Mouse (Mus musculus) B cell, adult 2 months (primary cell): ENCODE measurements around the gene Thada.

Source experiments
- DNase-seq, 2 experiments: peaks; one replicate each; pipeline ENCODE4 v3.0.0; 2022

The Thada gene

DNA sequence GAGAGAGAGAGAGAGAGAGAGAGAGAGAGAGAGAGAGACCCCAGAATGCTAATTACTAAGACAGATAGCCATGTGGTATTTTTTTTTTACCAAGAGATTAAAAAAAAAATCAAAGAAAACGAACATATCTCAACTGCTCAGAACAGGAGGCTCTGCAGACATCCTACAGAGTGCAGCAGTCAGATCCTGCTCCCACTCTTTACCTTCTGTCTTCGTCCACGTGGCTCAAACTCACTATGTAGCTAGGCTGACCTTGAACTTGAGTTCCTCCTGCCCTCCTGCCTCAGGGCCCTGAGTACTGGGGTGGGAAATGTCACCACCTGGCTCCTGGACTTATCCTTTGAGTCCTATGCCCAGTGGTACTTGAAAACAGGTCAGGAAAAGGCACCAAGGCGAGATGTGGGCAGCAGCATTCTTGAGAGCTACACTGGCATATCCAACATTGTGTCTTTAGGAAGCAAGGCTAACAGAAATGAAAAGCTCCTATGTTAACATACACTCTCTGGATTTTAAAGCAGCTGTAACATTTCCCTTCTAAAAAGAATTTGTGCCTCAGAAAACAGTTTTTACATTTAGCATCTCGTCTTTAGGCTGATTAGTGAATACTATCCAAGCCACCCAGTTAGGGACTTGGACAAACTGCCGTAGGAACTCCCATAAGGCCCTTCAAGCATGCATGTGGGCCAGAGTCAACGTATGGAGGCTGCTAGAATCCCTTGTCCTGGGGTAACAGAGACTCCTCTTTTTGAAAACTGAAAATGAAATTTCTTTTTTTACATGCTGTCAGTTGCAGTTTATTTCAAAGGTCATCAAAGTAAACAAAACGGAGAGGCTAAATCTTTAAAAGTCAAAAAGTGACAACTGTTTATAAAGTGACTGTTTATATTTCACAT lies 183.4 kb downstream of the Thada start:
- no peak for DNase-seq

DNA sequence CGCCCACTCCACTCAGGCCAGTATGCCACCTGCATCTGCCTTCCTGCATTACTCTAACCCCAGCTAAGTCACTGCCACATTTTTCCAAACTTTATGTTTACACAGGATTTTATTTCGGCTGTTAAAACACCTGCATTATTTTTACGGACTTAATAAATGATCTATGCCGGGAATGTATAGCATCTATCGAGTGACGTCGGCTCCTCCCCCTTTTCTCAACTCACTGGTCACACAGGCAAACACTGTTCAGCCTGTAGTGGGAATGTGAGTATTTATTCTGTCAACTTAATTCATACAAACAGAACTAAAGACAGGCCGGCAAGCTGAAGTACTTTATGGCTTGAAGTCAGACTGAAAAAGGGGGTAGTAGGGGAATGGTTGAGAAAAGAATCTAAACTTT lies 187.0 kb downstream of the Thada start:
- no peak for DNase-seq

DNA sequence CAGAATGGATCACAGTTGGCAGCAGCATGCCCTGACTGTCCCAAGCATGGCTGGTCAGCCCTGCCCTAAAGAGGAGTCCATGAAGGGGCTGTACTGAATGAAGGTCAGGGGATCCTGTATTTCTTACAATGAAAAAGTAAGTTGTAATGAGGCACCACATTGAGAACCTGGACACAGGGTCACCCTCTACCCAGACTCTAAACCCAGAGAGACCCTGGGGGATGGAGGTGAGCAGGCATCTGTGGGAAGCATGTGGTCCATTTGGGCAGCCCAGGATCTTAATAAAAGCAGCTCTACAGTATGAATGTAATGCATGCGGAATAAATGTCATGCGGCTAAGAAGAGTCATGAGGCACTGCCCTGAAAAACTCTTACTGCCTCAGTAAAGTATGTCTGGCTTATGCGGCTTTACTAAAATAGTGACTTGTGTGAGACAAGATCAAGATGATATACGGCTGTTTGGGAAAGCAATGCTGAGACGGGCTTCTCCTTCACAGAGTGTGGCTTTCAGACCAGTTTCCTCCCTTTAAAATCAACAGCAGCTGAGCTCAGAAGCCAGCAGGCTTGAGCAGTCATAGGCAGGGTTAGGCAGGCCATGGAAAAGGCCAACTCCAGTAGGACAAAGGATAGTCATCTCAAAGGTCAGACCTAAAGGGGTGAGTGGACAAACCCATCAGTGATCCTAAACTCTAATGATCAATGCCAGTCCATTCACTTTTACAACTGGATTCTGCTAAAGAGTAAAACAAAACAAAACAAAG lies 187.6 kb downstream of the Thada start:
- DNase-seq = no peak

DNA sequence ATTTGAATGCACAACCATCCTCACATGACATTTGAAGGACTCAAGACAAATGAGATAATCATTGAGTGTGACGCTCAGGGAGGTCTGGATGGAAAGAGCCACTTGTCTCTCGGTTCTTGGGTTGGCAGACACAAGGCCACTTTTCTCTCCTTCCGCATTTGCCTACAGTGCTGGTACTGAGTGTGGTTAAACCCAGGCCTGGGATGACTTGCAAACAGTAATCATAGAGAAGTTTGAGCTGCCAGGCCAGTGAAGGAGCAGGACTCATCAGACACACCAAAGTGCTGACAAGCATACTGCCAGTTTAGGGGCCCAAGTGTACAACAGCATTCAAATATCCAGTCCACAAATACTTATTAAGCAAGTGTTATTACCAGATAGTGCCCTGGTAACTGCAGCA lies 191.0 kb downstream of the Thada start:
- no peak for DNase-seq

DNA sequence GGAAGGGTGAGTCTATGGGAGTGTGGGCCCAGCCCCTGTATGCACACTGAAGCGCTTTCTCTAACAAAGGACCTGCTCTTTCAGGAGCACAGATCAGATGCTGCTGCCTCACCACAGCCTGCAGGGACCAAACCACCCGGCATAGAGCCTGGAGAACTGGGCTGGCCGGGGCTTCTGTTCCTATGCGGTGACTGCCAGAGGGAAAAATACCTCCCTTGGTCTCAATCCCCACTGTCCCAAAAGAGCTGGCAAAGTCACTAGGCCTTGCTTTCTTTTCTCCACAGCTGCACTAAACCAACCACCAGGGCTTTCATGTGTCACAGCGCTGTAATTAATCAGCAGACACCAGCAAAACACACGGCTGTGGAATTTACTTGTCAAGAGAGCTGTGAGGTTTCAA lies 191.8 kb downstream of the Thada start:
- no peak for DNase-seq

DNA sequence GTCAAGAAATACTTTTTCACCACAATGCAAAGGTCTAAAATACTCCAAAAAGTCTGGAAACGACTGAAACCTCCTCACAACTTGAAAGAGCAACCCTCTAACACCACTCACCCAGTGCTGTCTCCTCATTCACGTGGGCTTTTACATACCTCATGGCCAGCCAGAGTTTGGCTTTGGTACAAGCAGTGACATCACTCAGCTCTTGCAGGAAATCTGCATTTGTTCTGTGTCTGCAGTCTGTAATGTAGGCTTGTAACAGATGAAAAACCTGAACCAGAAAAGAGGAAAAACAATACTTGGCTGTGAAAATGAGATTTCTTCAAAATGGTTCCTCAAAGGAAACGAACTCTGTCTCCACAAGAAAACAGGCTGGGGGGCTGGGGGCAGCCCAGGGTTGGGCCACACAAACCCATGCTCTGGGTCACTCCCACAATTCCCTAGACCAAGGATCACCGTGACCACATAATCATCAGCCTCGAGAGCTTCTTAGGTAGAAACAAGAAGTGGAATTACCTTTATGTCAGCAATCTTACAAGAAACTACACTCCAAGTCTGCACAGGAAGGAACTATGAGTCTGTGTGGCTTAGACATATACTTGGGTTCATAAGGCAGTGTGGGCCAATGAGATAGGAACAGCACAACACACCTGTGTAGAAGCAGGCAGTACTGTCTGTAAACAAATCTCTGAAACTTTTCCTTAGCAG lies 193.3 kb downstream of the Thada start:
- no peak for DNase-seq

DNA sequence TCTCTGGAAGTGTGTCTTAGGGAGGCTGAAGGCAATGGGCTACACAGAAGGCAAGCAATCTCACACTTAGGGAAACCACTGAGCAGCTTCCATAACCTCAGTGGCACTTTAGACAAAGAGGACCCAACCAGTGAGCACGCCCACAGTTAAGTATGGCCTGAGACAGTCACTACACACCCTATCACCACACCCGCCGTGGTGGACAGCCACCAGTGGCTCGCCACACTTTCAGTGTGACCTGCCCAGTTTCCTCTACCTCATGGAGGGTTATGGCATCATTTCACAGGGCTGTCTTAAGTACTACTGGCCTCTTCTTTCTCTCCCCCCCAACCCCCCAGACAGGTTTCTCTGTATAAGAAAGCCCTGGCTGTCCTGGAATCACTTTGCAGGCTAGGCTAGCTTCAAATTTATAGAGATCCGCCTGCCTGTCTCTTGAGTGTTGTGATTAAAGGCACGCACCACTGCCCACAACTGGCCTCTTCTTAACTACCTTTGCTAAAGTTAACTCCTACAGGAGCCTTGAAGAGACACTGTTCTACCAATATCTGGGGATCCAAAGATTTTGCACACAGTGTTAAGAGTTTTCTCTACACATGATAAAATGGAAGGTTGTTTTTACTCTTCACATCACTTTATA lies 194.3 kb downstream of the Thada start:
- no peak for DNase-seq

DNA sequence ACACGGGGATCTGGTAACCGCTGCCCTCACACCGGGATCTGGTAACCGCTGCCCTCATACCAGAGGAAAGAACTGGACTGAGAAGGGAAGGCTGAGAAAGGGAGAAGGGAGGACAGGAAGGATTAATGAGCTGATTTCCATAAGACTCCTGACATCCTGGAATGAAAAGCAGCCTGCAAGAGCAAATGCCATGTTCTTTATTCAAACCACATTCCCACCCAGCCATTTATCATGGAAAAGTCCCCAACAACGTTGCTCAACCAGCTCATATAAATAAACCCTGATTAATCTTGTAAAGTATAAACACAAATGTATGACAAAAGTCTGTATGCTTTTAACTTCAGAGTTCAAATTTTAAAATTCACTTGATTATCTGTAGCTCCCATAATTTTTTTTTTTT lies 196.3 kb downstream of the Thada start:
- DNase-seq = no peak

DNA sequence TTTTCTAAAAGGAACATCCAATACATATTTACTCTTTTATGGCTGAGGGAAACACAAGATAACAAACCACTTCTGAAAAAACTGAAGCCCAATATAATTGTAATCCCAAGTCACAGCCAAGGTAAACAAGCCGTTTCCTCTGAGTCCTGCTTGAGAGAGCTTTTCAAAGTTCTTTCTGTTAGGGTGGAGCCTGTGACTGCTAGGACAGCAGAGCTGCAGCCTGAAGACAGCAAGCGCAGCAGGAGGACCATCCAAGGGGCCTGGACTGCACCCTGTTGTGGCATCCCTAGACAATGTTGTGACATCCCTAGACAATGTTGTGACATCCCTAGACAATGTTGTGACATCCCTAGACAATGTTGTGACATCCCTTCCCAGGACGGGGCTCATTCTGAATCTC lies 197.6 kb downstream of the Thada start:
- DNase-seq = no peak

DNA sequence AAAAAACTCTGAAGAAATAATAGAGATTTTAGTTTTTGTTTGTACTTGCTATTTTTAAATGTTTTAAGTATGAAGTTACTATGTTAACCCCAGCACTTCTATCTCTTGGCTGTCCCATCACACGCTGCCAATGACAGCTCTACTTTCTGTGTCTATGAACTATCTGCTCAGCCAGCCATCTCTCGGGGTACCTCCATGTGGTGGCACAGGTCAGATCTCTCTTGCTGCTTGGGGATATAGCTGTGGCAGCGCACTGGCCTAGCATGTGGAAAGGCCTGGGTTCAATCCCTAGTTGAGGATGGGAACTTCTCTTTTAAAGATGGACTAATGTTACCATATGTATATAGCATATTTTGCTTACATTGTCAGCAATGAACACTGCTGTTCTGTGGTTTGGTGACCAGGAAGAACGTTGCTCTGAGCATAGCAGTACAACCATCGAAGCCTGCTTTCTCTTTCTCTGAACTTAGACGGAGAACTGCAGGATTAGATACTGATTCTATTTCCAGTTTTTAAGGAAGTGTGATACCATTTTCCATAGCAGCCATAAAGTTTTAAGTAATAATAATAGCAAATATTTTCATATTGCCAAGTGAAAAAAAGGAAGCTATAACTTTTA lies 198.4 kb downstream of the Thada start:
- DNase-seq = no peak

DNA sequence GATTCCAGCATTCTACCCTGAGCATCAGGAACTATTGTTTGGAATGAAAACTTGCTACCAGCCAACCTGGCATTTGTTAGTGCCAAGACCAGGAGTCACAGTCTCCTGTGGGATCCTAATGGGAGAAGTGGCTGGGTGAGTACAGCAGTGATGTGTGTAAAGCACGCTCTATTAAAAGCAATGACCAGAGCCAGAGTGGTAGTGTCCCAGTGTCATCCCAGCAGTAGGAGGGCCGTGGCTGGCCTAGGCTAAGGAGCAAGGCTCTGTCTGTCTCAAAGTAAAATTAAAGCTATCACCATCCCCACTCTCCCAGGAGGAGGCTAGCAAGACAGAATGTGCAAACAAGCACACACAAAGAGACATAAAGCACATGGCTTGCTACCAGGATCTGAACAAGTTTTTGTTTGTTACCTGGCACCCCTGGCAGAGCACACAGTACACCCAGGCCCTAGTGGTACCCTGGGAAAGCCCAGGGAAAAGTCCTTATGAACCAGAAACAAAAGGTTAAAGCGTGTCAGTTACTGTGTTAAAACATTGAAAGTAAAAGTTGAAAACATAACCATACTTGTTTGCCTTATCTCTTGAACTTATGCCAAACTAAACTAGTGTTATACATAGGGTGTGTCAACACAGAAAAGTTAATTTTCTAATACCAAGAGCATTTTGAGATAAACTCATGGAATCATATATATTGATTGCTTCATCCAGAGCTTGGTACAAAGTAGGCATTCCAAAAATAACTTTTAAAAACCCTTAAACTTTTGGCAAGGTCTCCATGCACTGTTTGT lies 199.7 kb downstream of the Thada start:
- DNase-seq = no peak

DNA sequence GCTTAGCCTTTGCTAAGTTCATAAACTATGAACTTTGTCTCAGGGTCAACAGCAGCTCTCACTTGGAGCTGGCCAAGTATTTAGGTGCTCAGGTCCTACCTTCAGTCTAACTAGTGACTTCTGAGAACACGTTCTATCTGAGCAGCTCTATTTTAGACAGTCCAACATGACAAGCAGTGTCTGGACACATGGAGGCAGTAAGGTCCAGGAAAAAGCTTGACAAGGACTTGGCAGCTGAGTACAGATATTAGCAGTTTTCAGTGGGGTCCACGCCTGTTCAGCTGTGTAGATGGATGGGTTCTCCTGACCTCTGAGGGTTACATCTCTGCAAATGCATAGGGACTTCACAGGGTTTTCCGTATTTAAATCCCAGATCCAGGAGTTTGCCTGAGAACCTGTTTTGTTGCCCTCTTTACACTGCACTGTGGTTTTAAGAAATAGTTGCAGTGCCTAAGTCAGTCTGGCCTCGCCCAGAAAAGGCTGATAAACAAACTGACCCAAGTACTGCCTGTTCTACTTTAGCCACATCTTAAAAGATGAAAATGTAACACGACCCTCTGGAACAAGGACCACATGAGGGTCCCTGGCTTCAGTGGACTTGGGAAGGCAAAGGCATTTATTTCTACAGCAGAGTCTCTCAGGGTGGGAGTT lies 200.4 kb downstream of the Thada start:
- DNase-seq = no peak

DNA sequence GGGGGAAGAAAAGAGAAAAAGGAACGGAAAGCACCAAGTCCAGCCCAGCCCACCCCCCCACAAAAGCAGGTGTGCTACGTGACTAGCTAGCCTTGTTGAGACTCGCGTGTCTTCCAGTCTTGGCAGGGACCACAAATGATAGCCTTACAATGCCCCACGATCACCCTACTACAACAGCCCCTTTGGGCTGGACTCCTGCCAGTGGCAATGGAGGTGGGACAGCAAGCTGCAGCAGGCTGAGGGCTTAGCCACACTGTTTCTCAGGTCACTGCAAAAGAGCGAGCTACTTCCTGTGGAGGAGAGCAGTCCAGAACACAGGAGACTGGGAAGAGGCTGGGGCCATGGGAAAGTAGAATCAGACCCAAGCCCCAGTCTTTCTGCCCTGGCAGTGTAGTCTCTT lies 201.7 kb downstream of the Thada start:
- DNase-seq = no peak

DNA sequence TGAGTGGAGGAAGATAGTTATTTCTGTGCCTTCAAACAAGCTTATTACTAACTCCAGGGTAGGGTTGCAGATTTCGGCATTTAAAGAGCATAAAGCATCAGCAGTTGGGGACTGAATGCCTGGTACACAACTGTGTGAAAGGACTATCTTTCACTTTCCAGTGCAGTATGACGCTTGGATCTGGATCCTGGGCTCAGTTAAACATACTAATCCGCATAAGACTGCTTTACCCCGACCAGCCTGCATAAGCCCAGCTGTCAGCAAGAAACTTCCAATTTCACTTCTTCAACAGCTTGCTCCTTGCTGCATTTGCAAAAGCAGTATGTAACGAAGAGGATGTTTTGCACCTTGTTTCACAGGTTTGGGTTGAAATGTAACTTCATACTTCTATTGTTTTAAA lies 202.4 kb downstream of the Thada start:
- DNase-seq = no peak

DNA sequence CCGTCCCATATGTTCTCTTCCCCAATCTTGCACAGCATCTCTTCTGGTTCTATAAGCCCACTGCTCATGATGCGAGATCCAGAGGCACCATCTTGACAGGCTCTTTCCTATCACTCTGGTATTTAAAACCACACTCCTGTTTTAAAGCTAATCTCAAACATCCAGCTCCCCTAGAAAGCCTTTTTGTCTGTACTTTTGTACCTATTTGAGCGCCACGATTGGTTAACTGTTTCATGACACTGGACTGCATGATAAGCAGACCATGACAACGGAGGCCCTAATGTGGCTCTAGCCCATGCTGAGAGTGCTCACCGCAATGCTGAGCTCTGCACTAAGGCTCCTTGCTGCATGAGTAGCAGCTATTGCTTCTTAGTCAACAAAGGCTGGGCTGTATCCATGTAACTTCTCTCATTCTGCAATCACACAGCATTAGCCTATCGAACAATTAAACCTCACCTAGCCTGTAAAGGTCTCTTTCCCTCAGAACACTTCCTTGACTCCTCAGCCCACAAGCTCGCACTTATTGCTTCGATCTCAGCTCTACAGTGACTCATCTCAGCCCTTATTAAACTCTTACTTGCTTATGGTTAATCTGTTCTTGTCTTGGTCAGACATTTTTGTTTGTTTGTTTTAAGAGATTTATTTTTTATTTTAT lies 203.6 kb downstream of the Thada start:
- DNase-seq = no peak

DNA sequence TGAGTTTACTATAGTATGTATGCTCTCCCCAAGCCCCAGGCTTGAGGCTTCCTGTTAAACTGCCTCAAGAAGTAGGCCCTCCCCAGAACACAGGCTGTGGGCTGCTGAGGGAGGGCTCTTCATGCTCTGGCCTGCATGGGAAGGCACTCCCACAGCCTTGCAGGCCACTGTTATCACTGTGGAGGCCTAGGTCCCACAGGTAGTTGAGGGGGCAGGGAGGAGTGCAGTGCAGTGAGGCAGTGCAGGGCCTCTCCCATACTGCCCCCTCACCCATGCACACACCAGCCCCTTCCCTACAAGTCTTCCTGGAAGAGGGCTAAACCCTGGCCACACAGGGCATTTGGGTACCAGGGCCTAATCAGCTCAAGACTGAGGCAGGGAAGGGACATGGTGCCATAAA lies 205.0 kb downstream of the Thada start:
- no peak for DNase-seq

DNA sequence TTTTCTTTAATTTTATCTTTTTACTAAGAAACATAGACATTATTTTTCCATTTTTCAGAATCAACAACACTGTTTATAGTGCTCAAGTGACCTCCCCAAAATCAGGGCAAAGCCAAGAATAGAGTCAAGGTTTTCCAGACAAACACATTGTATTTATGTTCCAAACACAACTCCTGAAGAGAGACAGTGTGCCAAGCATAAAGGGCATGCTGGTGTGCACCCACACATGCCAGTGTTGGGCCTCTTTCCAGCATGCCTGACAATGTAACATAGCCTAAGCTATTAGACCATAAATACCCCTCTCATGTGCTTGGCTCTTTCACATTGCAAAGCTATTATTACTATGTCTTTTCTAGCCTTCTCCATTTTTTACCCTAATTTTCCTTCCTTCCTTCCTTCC lies 205.8 kb downstream of the Thada start:
- no peak for DNase-seq

DNA sequence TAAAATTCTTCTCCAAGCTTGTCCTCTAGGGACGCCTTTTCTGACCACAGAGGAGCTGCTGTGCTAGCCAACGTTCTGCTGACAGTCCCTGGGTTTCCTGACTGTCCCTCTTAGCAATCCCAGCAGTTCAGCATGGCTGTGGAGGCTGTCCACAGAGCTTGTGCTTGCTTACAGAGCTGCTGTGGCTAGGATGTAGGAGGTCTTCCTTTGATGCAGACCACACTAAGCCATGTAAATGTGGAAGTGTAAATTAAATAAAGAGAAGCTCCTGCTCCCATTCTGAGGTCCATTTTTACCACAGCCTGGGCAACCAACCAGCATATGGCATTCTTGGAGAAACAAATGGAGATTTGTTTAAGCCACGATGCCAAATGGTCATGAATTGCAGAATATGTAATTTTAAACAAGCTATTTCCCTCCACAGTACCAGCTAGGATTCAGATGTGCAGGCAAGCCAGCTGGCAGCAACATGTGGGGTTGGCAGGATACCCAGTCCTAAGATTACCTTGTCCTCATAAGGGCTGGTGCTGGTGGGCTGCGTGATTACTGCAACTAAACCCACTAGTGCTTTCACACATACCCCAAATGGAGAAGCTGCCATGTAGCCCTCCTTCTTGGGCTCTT lies 207.3 kb downstream of the Thada start:
- DNase-seq = no peak

DNA sequence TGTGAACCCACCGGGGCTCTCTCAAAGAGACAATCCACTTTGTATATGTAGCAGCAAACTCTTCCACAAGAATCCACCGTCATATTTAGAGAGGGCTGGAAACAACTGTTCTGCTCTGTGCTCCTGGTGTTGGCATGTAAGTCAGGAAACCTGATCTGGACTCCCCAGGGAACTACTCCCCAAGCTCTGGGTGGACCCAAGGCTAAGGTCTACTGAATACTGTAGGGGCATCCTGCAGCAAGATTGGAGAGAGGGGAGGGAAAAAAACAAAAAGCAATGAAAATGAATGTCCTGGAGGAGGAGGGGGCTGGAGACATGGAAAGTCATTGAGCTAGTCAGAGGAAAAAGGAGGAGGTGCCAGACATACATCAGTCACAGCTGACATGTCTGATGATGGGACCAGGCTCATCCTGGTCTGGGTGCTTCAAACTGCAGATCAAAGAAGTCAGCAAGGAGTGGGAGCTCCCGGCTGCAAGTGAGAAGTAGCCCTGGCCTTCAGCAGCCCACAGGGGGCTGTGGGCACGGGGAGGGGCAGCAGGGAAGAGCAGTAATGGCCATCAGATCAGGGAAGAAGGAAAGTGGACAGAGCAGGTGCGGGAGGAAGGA lies 208.0 kb downstream of the Thada start:
- DNase-seq = no peak

DNA sequence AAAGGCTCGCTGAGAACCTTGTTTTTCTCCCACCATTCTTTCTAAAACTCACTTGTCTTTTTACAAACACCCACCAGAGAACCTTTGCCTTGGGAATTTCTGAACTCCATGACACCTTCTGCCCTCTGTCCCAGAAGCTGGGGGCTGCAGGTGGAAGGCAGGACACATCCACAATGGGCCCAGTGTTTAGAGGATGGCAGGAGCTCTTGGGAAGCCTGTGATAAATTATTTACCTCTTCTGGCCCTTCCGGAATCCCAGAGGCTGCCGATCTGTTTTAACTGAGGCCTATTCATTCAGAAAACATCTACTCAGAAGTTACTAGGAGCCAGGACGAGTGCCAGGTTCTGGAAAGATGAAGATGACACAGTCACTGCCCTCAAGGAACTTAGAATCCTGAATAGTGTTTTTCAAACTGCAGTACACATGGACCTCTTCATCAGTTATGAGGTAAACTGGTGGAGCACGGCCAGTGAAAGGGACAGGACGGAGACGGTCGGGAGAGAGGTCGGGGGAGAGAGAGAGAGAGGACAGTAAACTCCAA lies 209.7 kb downstream of the Thada start:
- no peak for DNase-seq
